Mouse (Mus musculus) neural tube, embryonic 14.5 days (tissue): ENCODE measurements around the gene Galnt7. TPM values are rescaled to one million over a fixed set of nuclear protein-coding genes. Genes with fewer than 3 reads are reported as not detected.

Source experiments
- ATAC-seq: fragments of 200-750 bp; cut with Nextera tagmentation; 2 replicates; pipeline ENCODE4 v1.8.0; 2017; ENCODE audit warnings: low read depth, mild to moderate bottlenecking, moderate TSS enrichment, moderate library complexity
- H3K27ac ChIP-seq: fragments of 300-500 bp; sonication (generic); 2 replicates; pipeline ENCODE4 v1.5.1; 2014; ENCODE audit warnings: low read depth, mild to moderate bottlenecking, control low read depth, low read length, moderate library complexity, mixed read lengths
- H3K27me3 ChIP-seq: fragments of 300-500 bp; sonication (generic); 2 replicates; pipeline ENCODE4 v1.6.1; 2014; ENCODE audit warnings: low read length; ENCODE audit not compliant: control insufficient read depth, insufficient read depth
- H3K36me3 ChIP-seq: fragments of 300-500 bp; sonication (generic); 2 replicates; pipeline ENCODE4 v1.6.1; 2014; ENCODE audit warnings: low read length, mixed read lengths; ENCODE audit not compliant: control insufficient read depth, insufficient read depth
- H3K4me1 ChIP-seq: fragments of 300-500 bp; sonication (generic); 2 replicates; pipeline ENCODE4 v1.6.1; 2014; ENCODE audit warnings: low read length; ENCODE audit not compliant: control insufficient read depth, insufficient read depth
- H3K4me2 ChIP-seq: fragments of 300-500 bp; sonication (generic); 2 replicates; pipeline ENCODE4 v1.6.1; 2014; ENCODE audit warnings: mild to moderate bottlenecking, low read depth, low read length, control low read depth
- H3K4me3 ChIP-seq: fragments of 300-500 bp; sonication (generic); 2 replicates; pipeline ENCODE4 v1.5.1; 2014; ENCODE audit warnings: low read depth, low read length, control low read depth, mixed read lengths
- H3K9ac ChIP-seq: fragments of 300-500 bp; sonication (generic); replicated peaks from 2 replicates; pipeline ENCODE4 v1.6.1; 2014; ENCODE audit warnings: low read depth, mild to moderate bottlenecking, control low read depth, low read length, mixed read lengths
- H3K9me3 ChIP-seq: fragments of 300-500 bp; sonication (generic); 2 replicates; pipeline ENCODE4 v1.6.1; 2016; ENCODE audit warnings: low read length; ENCODE audit not compliant: control insufficient read depth
- WGBS: fragments of 180-500 bp; shearing (Covaris S2); extraction: QIAGEN DNeasy Blood & Tissue Kit; methylation state at CpG from one replicate; pipeline ENCODE4 v1.1.7; 2014; 5-methylcytosine and 5-hydroxymethylcytosine counted together
- polyA plus RNA-seq: library from polyadenylated mRNA; unstranded; fragments of >200 nt; fragmentation: Nextera tagmentation; extraction: Ambion mirVana; gene quantifications from 2 replicates; pipeline ENCODE4 v1.2.1, GENCODE M21; 2014

Galnt7 gene
- polyA plus RNA-seq, 1 experiment from 2014 or later = 14.7 TPM

- Histone ChIP-seq H3K9me3 (no peaks in the 10 kb centered on the region), H3K9ac (no peak overlapping the region), H3K4me2 (no peak overlapping the region), H3K27ac (no peak overlapping the region), H3K36me3 (no peaks in the 10 kb centered on the region), H3K4me3 (no peak overlapping the region), H3K27me3 (no peaks in the 10 kb centered on the region), H3K4me1 (no peaks in the 10 kb centered on the region)
- ATAC-seq = no peak
- 42% methylated on average over 3 of the region's 3 CpGs for WGBS
These were observed 57.0 kb downstream of the Galnt7 start for GRCm38 (mm10) chr8:57595853-57596252.

GRCm38 (mm10) chr8:57594175-57594885 is 58.5 kb downstream of the Galnt7 start:
- 87% methylated on average over 6 of the region's 6 CpGs for WGBS
- H3K4me3 ChIP-seq = no peak overlapping the region
- H3K36me3 ChIP-seq = no peaks in the 10 kb centered on the region
- no peak for ATAC-seq
- H3K4me1 ChIP-seq = no peaks in the 10 kb centered on the region
- no peaks in the 10 kb centered on the region for H3K27me3 ChIP-seq
- no peaks in the 10 kb centered on the region for H3K9me3 ChIP-seq
- no peak overlapping the region for H3K9ac ChIP-seq
- H3K27ac ChIP-seq = no peak overlapping the region
- H3K4me2 ChIP-seq = no peak overlapping the region

- no peaks in the 10 kb centered on the region for H3K27me3 ChIP-seq
- H3K9ac ChIP-seq = no peak overlapping the region
- no peak for ATAC-seq
- H3K4me3 ChIP-seq = no peak overlapping the region
- no peaks in the 10 kb centered on the region for H3K36me3 ChIP-seq
- no peaks in the 10 kb centered on the region for H3K9me3 ChIP-seq
- H3K4me2 ChIP-seq = no peak overlapping the region
- WGBS = 86% methylated on average over 7 of the region's 7 CpGs
- H3K27ac ChIP-seq = no peak overlapping the region
- H3K4me1 ChIP-seq = no peaks in the 10 kb centered on the region
These were observed 60.2 kb downstream of the Galnt7 start for GRCm38 (mm10) chr8:57592604-57593003.

- no peaks in the 10 kb centered on the region for H3K4me1 ChIP-seq
- H3K4me3 ChIP-seq = no peak overlapping the region
- no peaks in the 10 kb centered on the region for H3K27me3 ChIP-seq
- no peak overlapping the region for H3K4me2 ChIP-seq
- no peak for ATAC-seq
- no peak overlapping the region for H3K27ac ChIP-seq
- H3K9me3 ChIP-seq = no peaks in the 10 kb centered on the region
- no peaks in the 10 kb centered on the region for H3K36me3 ChIP-seq
- WGBS = 95% methylated on average over 4 of the region's 4 CpGs
- H3K9ac ChIP-seq = no peak overlapping the region
These were observed 61.2 kb downstream of the Galnt7 start for GRCm38 (mm10) chr8:57591681-57592080.

- no peak overlapping the region for H3K27ac ChIP-seq
- no peak for ATAC-seq
- H3K4me1 ChIP-seq = no peaks in the 10 kb centered on the region
- no peaks in the 10 kb centered on the region for H3K9me3 ChIP-seq
- no peaks in the 10 kb centered on the region for H3K27me3 ChIP-seq
- H3K4me3 ChIP-seq = no peak overlapping the region
- H3K9ac ChIP-seq = no peak overlapping the region
- H3K36me3 ChIP-seq = no peaks in the 10 kb centered on the region
- 87% methylated on average over 8 of the region's 8 CpGs for WGBS
- no peak overlapping the region for H3K4me2 ChIP-seq
These were observed 62.8 kb downstream of the Galnt7 start for GRCm38 (mm10) chr8:57590015-57590414.

- Histone ChIP-seq H3K4me2 (no peak overlapping the region), H3K36me3 (no peaks in the 10 kb centered on the region), H3K9me3 (no peaks in the 10 kb centered on the region), H3K9ac (no peak overlapping the region), H3K4me1 (no peaks in the 10 kb centered on the region), H3K27ac (no peak overlapping the region), H3K27me3 (no peaks in the 10 kb centered on the region), H3K4me3 (no peak overlapping the region)
- no peak for ATAC-seq
- 96% methylated on average over 9 of the region's 9 CpGs for WGBS
These were observed 63.7 kb downstream of the Galnt7 start for GRCm38 (mm10) chr8:57589176-57589575.

GRCm38 (mm10) chr8:57588604-57589003 is 64.2 kb downstream of the Galnt7 start:
- Histone ChIP-seq H3K27me3 (no peaks in the 10 kb centered on the region), H3K4me3 (no peak overlapping the region), H3K9me3 (no peaks in the 10 kb centered on the region), H3K36me3 (no peaks in the 10 kb centered on the region), H3K4me1 (no peaks in the 10 kb centered on the region), H3K27ac (no peak overlapping the region), H3K9ac (no peak overlapping the region), H3K4me2 (no peak overlapping the region)
- whole genome bisulfite sequencing = 91% methylated on average over 1 of the region's 1 CpGs
- ATAC-seq = no peak

- H3K27ac ChIP-seq = no peak overlapping the region
- H3K4me3 ChIP-seq = no peak overlapping the region
- no peak overlapping the region for H3K4me2 ChIP-seq
- no peaks in the 10 kb centered on the region for H3K9me3 ChIP-seq
- no peak for ATAC-seq
- H3K36me3 ChIP-seq = no peaks in the 10 kb centered on the region
- H3K27me3 ChIP-seq = no peaks in the 10 kb centered on the region
- WGBS = 50% methylated on average over 4 of the region's 4 CpGs
- H3K4me1 ChIP-seq = no peaks in the 10 kb centered on the region
- no peak overlapping the region for H3K9ac ChIP-seq
These were observed 66.2 kb downstream of the Galnt7 start for GRCm38 (mm10) chr8:57586667-57587066.

GRCm38 (mm10) chr8:57585831-57586230 is 67.0 kb downstream of the Galnt7 start:
- no peak overlapping the region for H3K27ac ChIP-seq
- no peaks in the 10 kb centered on the region for H3K4me1 ChIP-seq
- no peak overlapping the region for H3K9ac ChIP-seq
- WGBS = 57% methylated on average over 3 of the region's 3 CpGs
- no peak overlapping the region for H3K4me2 ChIP-seq
- H3K4me3 ChIP-seq = no peak overlapping the region
- H3K36me3 ChIP-seq = no peaks in the 10 kb centered on the region
- no peaks in the 10 kb centered on the region for H3K9me3 ChIP-seq
- no peaks in the 10 kb centered on the region for H3K27me3 ChIP-seq
- ATAC-seq = no peak
